Mouse (Mus musculus) myocyte (in vitro differentiated cells): Measurements from ENCODE around the gene Jaml. TPM values are rescaled to one million over a fixed set of nuclear protein-coding genes. Genes with fewer than 3 reads are reported as not detected.

ENCODE experiments used
- H3K27me3 ChIP-seq: one replicate; pipeline ENCODE4 v1.6.1; 2011; ENCODE audit not compliant: control insufficient read depth, insufficient read depth, insufficient read length
- H3K36me3 ChIP-seq: one replicate; pipeline ENCODE4 v1.6.1; 2011; ENCODE audit not compliant: control insufficient read depth, insufficient read depth
- H3K4me2 ChIP-seq: one replicate; pipeline ENCODE4 v1.6.1; 2011; ENCODE audit warnings: low read depth, control low read depth
- H3K4me3 ChIP-seq: one replicate; pipeline ENCODE4 v1.5.1; 2011; ENCODE audit warnings: mild to moderate bottlenecking, control low read depth, moderate library complexity
- H3K79me2 ChIP-seq: one replicate; pipeline ENCODE4 v1.6.1; 2011; ENCODE audit not compliant: control insufficient read depth, insufficient read depth
- H3ac ChIP-seq: one replicate; pipeline ENCODE4 v1.6.1; 2011; ENCODE audit not compliant: control insufficient read depth, insufficient read length
- CEBPB ChIP-seq: IDR thresholded peaks from 2 replicates; pipeline ENCODE4 v1.6.1; 2011; ENCODE audit warnings: mild to moderate bottlenecking, moderate library complexity; ENCODE audit not compliant: poor library complexity, insufficient read depth, severe bottlenecking
- E2F4 ChIP-seq: IDR thresholded peaks from one replicate; pipeline ENCODE4 v1.6.1; 2011; ENCODE audit warnings: mild to moderate bottlenecking, control low read depth, moderate library complexity; ENCODE audit not compliant: insufficient read depth
- MAX ChIP-seq: IDR thresholded peaks from one replicate; pipeline ENCODE4 v1.6.1; 2011; ENCODE audit warnings: low read depth, mild to moderate bottlenecking, control low read depth
- MYOD1 ChIP-seq, 3 experiments: IDR thresholded peaks; one replicate each; pipeline ENCODE4 v1.6.1; 2011; ENCODE audit warnings: control low read depth in 2 of 3, low read depth in 2 of 3, mild to moderate bottlenecking in 2 of 3, moderate library complexity in 1 of 3; ENCODE audit not compliant: insufficient read length in 2 of 3, control insufficient read depth in 1 of 3
- MYOG ChIP-seq, 3 experiments: IDR thresholded peaks; one replicate each; pipeline ENCODE4 v1.6.1; 2011; ENCODE audit warnings: control low read depth in 2 of 3, low read depth in 2 of 3, mild to moderate bottlenecking in 2 of 3; ENCODE audit not compliant: insufficient read length in 2 of 3, control insufficient read depth in 1 of 3, insufficient read depth in 1 of 3
- POLR2A ChIP-seq: IDR thresholded peaks from one replicate; pipeline ENCODE4 v1.6.1; 2011; ENCODE audit warnings: low read depth, mild to moderate bottlenecking, control low read depth, moderate library complexity; ENCODE audit not compliant: insufficient read length
- POLR2AphosphoS2 ChIP-seq: IDR thresholded peaks from one replicate; pipeline ENCODE4 v1.6.1; 2011; ENCODE audit warnings: low read depth, control low read depth; ENCODE audit not compliant: insufficient read length
- REST ChIP-seq: IDR thresholded peaks from one replicate; pipeline ENCODE4 v1.6.1; 2011; ENCODE audit warnings: mild to moderate bottlenecking, control low read depth, moderate library complexity; ENCODE audit not compliant: insufficient read depth, insufficient read length
- SRF ChIP-seq: IDR thresholded peaks from one replicate; pipeline ENCODE4 v1.6.1; 2011; ENCODE audit warnings: low read depth; ENCODE audit not compliant: control insufficient read depth, insufficient read length
- TCF12 ChIP-seq: IDR thresholded peaks from one replicate; pipeline ENCODE4 v1.6.1; 2011; ENCODE audit warnings: mild to moderate bottlenecking, control low read depth; ENCODE audit not compliant: poor library complexity, insufficient read depth, severe bottlenecking
- TCF3 ChIP-seq: IDR thresholded peaks from one replicate; pipeline ENCODE4 v1.6.1; 2011; ENCODE audit warnings: low read depth, control low read depth; ENCODE audit not compliant: insufficient read length
- USF1 ChIP-seq: IDR thresholded peaks from one replicate; pipeline ENCODE4 v1.6.1; 2011; ENCODE audit warnings: low read depth, mild to moderate bottlenecking, control low read depth, moderate library complexity
- polyA plus RNA-seq: library from polyadenylated mRNA; unstranded; fragments of >200 nt; fragmentation: generic; extraction: Trizol; gene quantifications from one replicate; pipeline ENCODE4 v1.2.1, GENCODE M21; 2012; ENCODE audit warnings: missing spikeins

The Jaml gene
- polyA plus RNA-seq, 1 experiment: not detected

DNA sequence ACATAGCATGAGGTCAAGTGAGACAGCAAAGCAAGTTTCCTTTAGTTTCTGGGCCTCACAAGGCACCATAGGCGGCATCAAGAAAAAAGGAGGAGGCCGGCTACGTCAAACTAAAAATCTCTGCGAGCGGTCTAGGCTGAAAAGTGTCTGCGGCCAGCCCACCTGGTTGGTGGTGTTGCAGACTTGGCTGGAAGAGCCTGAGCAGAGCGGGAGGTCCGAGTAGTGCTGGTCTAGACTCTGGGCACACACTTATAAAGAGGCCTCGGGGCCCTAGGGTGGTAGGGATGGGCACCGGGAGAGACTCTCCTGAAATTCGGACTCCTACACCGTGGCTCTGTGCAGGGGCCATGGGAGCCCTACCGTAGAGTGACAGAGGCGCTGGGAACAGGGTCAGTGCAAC, 36.7 kb downstream of the Jaml start:
- Histone ChIP-seq H3K79me2 (no peaks in the 10 kb centered on the region), H3K4me2 (no peak overlapping the region), H3K36me3 (no peaks in the 10 kb centered on the region), H3K27me3 (peaks cover 52% of the 10 kb centered on the region), H3K4me3 (no peak overlapping the region), H3ac (no peak overlapping the region)
- TF ChIP-seq USF1 (no peak), SRF (no peak), POLR2AphosphoS2 (no peak), MAX (no peak), TCF12 (no peak), MYOD1 (IDR thresholded peaks at IDR 0.05; ENCODE audit: control insufficient read depth in 1 of 3, insufficient read length in 2 of 3, low read depth in 2 of 3) (no peak), E2F4 (no peak), CEBPB (no peak)

DNA sequence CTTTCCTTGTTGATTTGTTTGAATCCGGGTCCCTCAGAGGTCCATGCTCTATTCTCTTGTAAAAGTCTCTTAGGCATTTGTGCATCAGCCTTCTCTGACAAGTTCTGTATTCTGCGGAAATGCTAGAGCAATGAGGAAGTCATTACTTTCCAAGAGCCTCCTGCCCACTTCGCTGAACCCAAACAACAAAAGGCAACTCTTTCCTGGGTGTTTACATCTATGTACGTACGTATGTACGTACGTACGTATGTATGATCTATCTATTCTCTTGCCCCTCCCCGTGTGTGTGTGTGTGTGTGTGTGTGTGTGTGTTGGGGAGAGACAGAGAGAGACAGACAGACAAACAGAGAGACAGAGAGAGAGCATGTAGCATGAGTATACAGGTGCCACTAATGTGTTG, 37.8 kb downstream of the Jaml start:
- no peak overlapping the region for H3K4me2 ChIP-seq
- no peak overlapping the region for H3ac ChIP-seq
- peaks cover 52% of the 10 kb centered on the region for H3K27me3 ChIP-seq
- no peaks in the 10 kb centered on the region for H3K36me3 ChIP-seq
- H3K4me3 ChIP-seq: no peak overlapping the region
- TF ChIP-seq POLR2AphosphoS2 (no peak), REST (no peak), TCF12 (no peak), CEBPB (no peak), MYOD1 (IDR thresholded peaks at IDR 0.05; ENCODE audit: control insufficient read depth in 1 of 3, insufficient read length in 2 of 3, low read depth in 2 of 3) (no peak), SRF (no peak), MAX (no peak), TCF3 (no peak), POLR2A (no peak), USF1 (no peak), E2F4 (no peak), MYOG (IDR thresholded peaks at IDR 0.05; ENCODE audit: control insufficient read depth in 1 of 3, insufficient read depth in 1 of 3, insufficient read length in 2 of 3, low read depth in 2 of 3) (no peak)
- no peaks in the 10 kb centered on the region for H3K79me2 ChIP-seq

DNA sequence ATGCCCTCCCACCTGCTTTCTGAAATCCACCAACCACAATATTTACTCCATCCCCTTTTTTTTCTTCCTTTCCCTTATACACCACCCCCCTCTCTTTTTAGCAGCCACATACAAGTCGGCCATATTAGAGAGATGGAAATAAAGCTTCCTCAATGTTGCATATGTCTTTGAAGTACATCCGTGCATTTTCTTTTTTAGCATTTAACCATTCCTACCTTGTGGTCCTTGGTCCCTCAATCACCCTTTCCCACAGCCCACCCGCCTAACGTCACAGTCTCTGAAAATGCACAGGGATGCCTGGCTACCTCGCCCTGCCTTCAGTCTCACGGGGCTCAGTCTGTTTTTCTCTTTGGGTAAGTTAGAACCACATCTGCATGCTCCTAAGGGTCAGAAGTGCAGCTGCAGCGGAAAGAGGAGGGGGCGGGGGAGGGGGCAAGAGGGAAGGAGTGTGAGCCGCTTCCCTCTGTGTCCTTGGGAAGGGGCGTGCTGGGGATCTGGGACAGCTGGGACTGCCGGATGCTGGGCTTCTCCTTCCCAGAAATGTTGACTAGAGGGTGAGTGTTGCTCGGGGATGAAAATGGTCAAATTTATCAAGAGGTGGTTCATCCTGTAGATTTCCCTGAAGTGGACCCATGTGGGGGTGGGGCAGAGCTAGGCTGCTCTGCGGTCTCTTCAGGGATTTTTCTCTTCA, 38.9 kb downstream of the Jaml start, which contains the start of gene Scn2b:
TSS of gene Scn2b (plus strand) at position 42 of the 691 bp plus-strand sequence.
- TF ChIP-seq E2F4 (no peak), POLR2AphosphoS2 (no peak), REST (no peak), POLR2A (no peak), SRF (no peak), CEBPB (no peak), TCF12 (no peak), TCF3 (no peak), MYOG (IDR thresholded peaks at IDR 0.05; ENCODE audit: control insufficient read depth in 1 of 3, insufficient read depth in 1 of 3, insufficient read length in 2 of 3, low read depth in 2 of 3) (no peak), MYOD1 (IDR thresholded peaks at IDR 0.05; ENCODE audit: control insufficient read depth in 1 of 3, insufficient read length in 2 of 3, low read depth in 2 of 3) (no peak), USF1 (no peak), MAX (no peak)
- Histone ChIP-seq H3ac (no peak within 1 kb of the TSS), H3K4me2 (no peak within 1 kb of the TSS), H3K36me3 (no peaks in the 10 kb centered on the region), H3K4me3 (no peak within 1 kb of the TSS), H3K27me3 (peaks cover 52% of the 10 kb centered on the region), H3K79me2 (no peaks in the 10 kb centered on the region)

DNA sequence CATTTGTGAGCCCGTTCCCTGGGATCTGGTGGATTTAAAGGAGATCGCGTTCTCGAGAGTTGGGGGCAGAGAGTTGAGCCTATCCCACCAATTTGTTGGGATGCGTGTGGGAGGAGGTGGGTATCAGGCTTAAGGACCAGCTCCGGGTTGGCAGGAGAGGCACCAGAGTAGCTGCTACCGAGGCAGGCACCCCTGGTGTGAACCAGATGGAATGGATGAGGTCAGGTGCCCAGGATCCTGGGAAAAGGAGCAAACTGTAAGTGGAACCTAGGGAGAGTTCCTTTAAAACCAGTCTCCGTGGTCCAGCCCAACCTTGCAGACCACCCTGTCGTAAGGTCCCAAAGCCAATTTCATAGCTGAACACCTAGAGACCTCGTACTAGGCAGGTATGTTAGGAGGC, 39.6 kb downstream of the Jaml start:
- H3K27me3 ChIP-seq: peaks cover 52% of the 10 kb centered on the region
- no peak overlapping the region for H3ac ChIP-seq
- no peak for TF ChIP-seq POLR2A
- no peak for TF ChIP-seq REST
- TF ChIP-seq MYOD1 (IDR thresholded peaks at IDR 0.05; ENCODE audit: control insufficient read depth in 1 of 3, insufficient read length in 2 of 3, low read depth in 2 of 3): no peak
- no peak for TF ChIP-seq SRF
- TF ChIP-seq E2F4: no peak
- no peak for TF ChIP-seq USF1
- TF ChIP-seq MAX: no peak
- TF ChIP-seq CEBPB: no peak
- no peak for TF ChIP-seq TCF12
- no peak for TF ChIP-seq TCF3
- no peak for TF ChIP-seq POLR2AphosphoS2
- TF ChIP-seq MYOG (IDR thresholded peaks at IDR 0.05; ENCODE audit: control insufficient read depth in 1 of 3, insufficient read depth in 1 of 3, insufficient read length in 2 of 3, low read depth in 2 of 3): no peak
- H3K79me2 ChIP-seq: no peaks in the 10 kb centered on the region
- no peak overlapping the region for H3K4me3 ChIP-seq
- H3K36me3 ChIP-seq: no peaks in the 10 kb centered on the region
- no peak overlapping the region for H3K4me2 ChIP-seq
